Mouse (Mus musculus) MEL (cell line): ENCODE results near the gene Trpm1. TPM values are rescaled to one million over a fixed set of nuclear protein-coding genes. Genes with fewer than 3 reads are reported as not detected.

ENCODE experiments used
- DNase-seq: peaks from one replicate; pipeline ENCODE4 v3.0.0; 2011; ENCODE audit warnings: low read depth, low spot score
- H3K27ac ChIP-seq: 2 replicates; pipeline ENCODE4 v1.5.1; 2012; ENCODE audit warnings: low read depth, mild to moderate bottlenecking, control low read depth, low read length, moderate library complexity; ENCODE audit not compliant: control insufficient read depth
- H3K27me3 ChIP-seq, 2 experiments: fragments of 150-350 bp in 1 of 2; sonication (generic) in 1 of 2; 2 replicates each; pipeline ENCODE4 v1.6.1; 2012; ENCODE audit warnings: low read length in 2 of 2, mild to moderate bottlenecking in 2 of 2, improper control_type of control experiment in 1 of 2, moderate library complexity in 1 of 2; ENCODE audit not compliant: insufficient read depth in 2 of 2, control insufficient read depth in 1 of 2
- H3K36me3 ChIP-seq, 2 experiments: 2 replicates each; pipeline ENCODE4 v1.6.1; 2012 to 2014; ENCODE audit warnings: low read length in 2 of 2, improper control_type of control experiment in 1 of 2, inconsistent platforms in 1 of 2, mild to moderate bottlenecking in 1 of 2; ENCODE audit not compliant: insufficient read depth in 2 of 2, control insufficient read depth in 1 of 2
- H3K4me1 ChIP-seq, 2 experiments: fragments of 150-350 bp in 1 of 2; sonication (generic) in 1 of 2; 2 replicates each; pipeline ENCODE4 v1.6.1; 2012; ENCODE audit warnings: low read length in 2 of 2, improper control_type of control experiment in 1 of 2, mild to moderate bottlenecking in 1 of 2; ENCODE audit not compliant: insufficient read depth in 2 of 2, control insufficient read depth in 1 of 2
- H3K4me3 ChIP-seq, 2 experiments: fragments of 150-350 bp in 1 of 2; sonication (generic) in 1 of 2; 2 replicates each; pipeline ENCODE4 v1.5.1; 2012; ENCODE audit warnings: low read depth in 2 of 2, low read length in 2 of 2, mild to moderate bottlenecking in 2 of 2, moderate library complexity in 2 of 2, control low read depth in 1 of 2, improper control_type of control experiment in 1 of 2; ENCODE audit not compliant: control insufficient read depth in 1 of 2, insufficient read depth in 1 of 2
- H3K79me2 ChIP-seq: 2 replicates; pipeline ENCODE4 v1.6.1; 2012; ENCODE audit warnings: mild to moderate bottlenecking, low read length, moderate library complexity; ENCODE audit not compliant: control insufficient read depth, poor library complexity, insufficient read depth
- H3K9ac ChIP-seq: 2 replicates; pipeline ENCODE4 v1.6.1; 2012; ENCODE audit warnings: low read depth, mild to moderate bottlenecking, control low read depth, low read length, moderate library complexity; ENCODE audit not compliant: control insufficient read depth, poor library complexity, severe bottlenecking
- H3K9me3 ChIP-seq: fragments of 150-350 bp; sonication (generic); replicated peaks from 2 replicates; pipeline ENCODE4 v1.6.1; 2012; ENCODE audit warnings: mild to moderate bottlenecking, low read length, improper control_type of control experiment, moderate library complexity; ENCODE audit not compliant: insufficient read depth
- CHD2 ChIP-seq: IDR thresholded peaks from 2 replicates; pipeline ENCODE4 v1.6.1; 2011; ENCODE audit warnings: low read length, improper control_type of control experiment
- CTCF ChIP-seq, 3 experiments: IDR thresholded peaks in 2 of 3; conservative IDR thresholded peaks in 1 of 3; 2 replicates each; pipeline ENCODE4 v1.5.1; 2011 to 2012; ENCODE audit warnings: low read length in 3 of 3, low read depth in 2 of 3, mild to moderate bottlenecking in 2 of 3, improper control_type of control experiment in 1 of 3, inconsistent platforms in 1 of 3, mixed read lengths in 1 of 3, moderate library complexity in 1 of 3; ENCODE audit not compliant: control insufficient read depth in 1 of 3, insufficient read depth in 1 of 3, poor library complexity in 1 of 3, severe bottlenecking in 1 of 3
- ELF1 ChIP-seq: IDR thresholded peaks from 2 replicates; pipeline ENCODE4 v1.6.1; 2014; ENCODE audit warnings: low read depth, mild to moderate bottlenecking, inconsistent platforms, low read length, improper control_type of control experiment, moderate library complexity
- ETS1 ChIP-seq: IDR thresholded peaks from 2 replicates; pipeline ENCODE4 v1.6.1; 2012; ENCODE audit warnings: low read depth, mild to moderate bottlenecking, inconsistent platforms, low read length, improper control_type of control experiment, moderate library complexity
- GATA1 ChIP-seq: IDR thresholded peaks from 2 replicates; pipeline ENCODE4 v1.6.1; 2011; ENCODE audit warnings: low read depth, low read length, improper control_type of control experiment
- HCFC1 ChIP-seq: IDR thresholded peaks from 2 replicates; pipeline ENCODE4 v1.6.1; 2012; ENCODE audit warnings: low read depth, mild to moderate bottlenecking, inconsistent platforms, low read length, improper control_type of control experiment, moderate library complexity
- JUND ChIP-seq: IDR thresholded peaks from 2 replicates; pipeline ENCODE4 v1.6.1; 2011; ENCODE audit warnings: low read depth, mild to moderate bottlenecking, improper control_type of control experiment, low read length
- MAZ ChIP-seq: IDR thresholded peaks from 2 replicates; pipeline ENCODE4 v1.6.1; 2012; ENCODE audit warnings: low read depth, mild to moderate bottlenecking, inconsistent platforms, low read length, improper control_type of control experiment
- MYC ChIP-seq: IDR thresholded peaks from 2 replicates; pipeline ENCODE4 v1.6.1; 2011; ENCODE audit warnings: low read depth, mild to moderate bottlenecking, low read length, improper control_type of control experiment, moderate library complexity
- POLR2A ChIP-seq, 2 experiments: IDR thresholded peaks; 2 replicates each; pipeline ENCODE4 v1.6.1; 2011 to 2012; ENCODE audit warnings: low read length in 2 of 2, mild to moderate bottlenecking in 2 of 2, control low read depth in 1 of 2, improper control_type of control experiment in 1 of 2, low read depth in 1 of 2, moderate library complexity in 1 of 2; ENCODE audit not compliant: control insufficient read depth in 1 of 2, insufficient read depth in 1 of 2, poor library complexity in 1 of 2
- POLR2AphosphoS2 ChIP-seq: IDR thresholded peaks from 2 replicates; pipeline ENCODE4 v1.6.1; 2011; ENCODE audit warnings: low read length, improper control_type of control experiment
- RAD21 ChIP-seq: IDR thresholded peaks from 2 replicates; pipeline ENCODE4 v1.6.1; 2011; ENCODE audit warnings: mild to moderate bottlenecking, low read depth, low read length, improper control_type of control experiment
- SIN3A ChIP-seq: IDR thresholded peaks from 2 replicates; pipeline ENCODE4 v1.6.1; 2012; ENCODE audit warnings: low read length, improper control_type of control experiment, inconsistent platforms
- SMC3 ChIP-seq: IDR thresholded peaks from 2 replicates; pipeline ENCODE4 v1.6.1; 2011; ENCODE audit warnings: low read depth, low read length, improper control_type of control experiment
- TCF12 ChIP-seq: IDR thresholded peaks from 2 replicates; pipeline ENCODE4 v1.6.1; 2014; ENCODE audit warnings: low read depth, mild to moderate bottlenecking, inconsistent platforms, low read length, improper control_type of control experiment, moderate library complexity
- UBTF ChIP-seq: IDR thresholded peaks from 2 replicates; pipeline ENCODE4 v1.6.1; 2012; ENCODE audit warnings: low read depth, mild to moderate bottlenecking, inconsistent platforms, low read length, improper control_type of control experiment, moderate library complexity, borderline replicate concordance; ENCODE audit not compliant: insufficient read depth
- ZC3H11A ChIP-seq: IDR thresholded peaks from 2 replicates; pipeline ENCODE4 v1.6.1; 2012; ENCODE audit warnings: low read depth, mild to moderate bottlenecking, inconsistent platforms, low read length, improper control_type of control experiment
- ZMIZ1 ChIP-seq: IDR thresholded peaks from 2 replicates; pipeline ENCODE4 v1.6.1; 2012; ENCODE audit warnings: low read depth, mild to moderate bottlenecking, inconsistent platforms, low read length, improper control_type of control experiment, moderate library complexity
- polyA plus RNA-seq, 2 experiments: library from polyadenylated mRNA; stranded (reverse) in 1 of 2; unstranded in 1 of 2; fragments of >175 nt in 1 of 2; fragments of >200 nt in 1 of 2; gene quantifications; 2 replicates each; pipeline versions ENCODE4 v1.2.1 to v1.2.4; 2012; ENCODE audit warnings: low replicate concordance in 2 of 2, low read depth in 1 of 2; ENCODE audit not compliant: insufficient read length in 2 of 2, insufficient read depth in 1 of 2, missing spikeins in 1 of 2
- total RNA-seq: library from RNA; depleted of rRNA; stranded (reverse); fragments of 300-350 nt; gene quantifications from 2 replicates; pipeline ENCODE4 v1.2.3, GENCODE M21; 2012

Trpm1 gene
- total and polyA plus RNA-seq, 3 experiments, result not detected

DNA sequence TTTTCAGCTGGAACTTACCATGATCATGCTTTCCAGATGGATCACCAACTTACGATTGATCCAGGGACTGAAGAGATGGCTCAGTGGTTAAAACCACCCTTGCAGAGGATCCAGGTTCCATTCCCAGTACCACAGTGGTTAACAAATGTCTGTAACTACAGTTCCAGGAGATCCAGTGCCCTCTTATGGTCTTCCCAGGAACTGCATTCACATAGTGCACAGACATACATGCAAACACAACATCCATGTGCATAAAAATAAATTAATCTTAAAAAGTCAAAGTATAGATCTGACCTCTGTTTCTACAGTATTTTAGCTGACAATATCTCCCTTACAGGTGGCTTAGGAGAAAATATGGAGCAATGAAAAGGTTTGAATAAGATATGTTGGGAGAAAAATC, 77.4 kb downstream of the Trpm1 start:
- H3K36me3 ChIP-seq, result no peaks in the 10 kb centered on the region
- no peaks in the 10 kb centered on the region for H3K4me1 ChIP-seq
- H3K27ac ChIP-seq, result no peak overlapping the region
- DNase-seq, result peak; percentile 24
- peak; percentile 55 for TF ChIP-seq SMC3
- TF ChIP-seq CTCF (IDR thresholded peaks at IDR 0.05 in 2 of 3, conservative IDR thresholded peaks at IDR 0.05 in 1 of 3; ENCODE audit: control insufficient read depth in 1 of 3, insufficient read depth in 1 of 3, low read depth in 2 of 3, low read length in 3 of 3, poor library complexity in 1 of 3, severe bottlenecking in 1 of 3), result peak in 2 of 3 experiments; percentile 47 to 49; a peak in 4 of 6 replicates
- 0 out of 2 replicates have a peak, but pooled peaks have one; percentile 21 for TF ChIP-seq ZC3H11A
- no peak for TF ChIP-seq HCFC1
- TF ChIP-seq CHD2, result no peak
- no peak for TF ChIP-seq POLR2AphosphoS2
- no peak for TF ChIP-seq ETS1
- TF ChIP-seq POLR2A (IDR thresholded peaks at IDR 0.05; ENCODE audit: control insufficient read depth in 1 of 2, insufficient read depth in 1 of 2, low read depth in 1 of 2, low read length in 2 of 2, poor library complexity in 1 of 2), result no peak
- no peak for TF ChIP-seq ELF1
- peak; percentile 55 for TF ChIP-seq RAD21
- no peak for TF ChIP-seq UBTF
- TF ChIP-seq MAZ, result no peak
- TF ChIP-seq MYC, result no peak
- no peak for TF ChIP-seq GATA1
- H3K4me3 ChIP-seq, result no peak overlapping the region
- H3K9ac ChIP-seq, result no peak overlapping the region
- no peaks in the 10 kb centered on the region for H3K9me3 ChIP-seq
- no peaks in the 10 kb centered on the region for H3K79me2 ChIP-seq
- no peaks in the 10 kb centered on the region for H3K27me3 ChIP-seq

DNA sequence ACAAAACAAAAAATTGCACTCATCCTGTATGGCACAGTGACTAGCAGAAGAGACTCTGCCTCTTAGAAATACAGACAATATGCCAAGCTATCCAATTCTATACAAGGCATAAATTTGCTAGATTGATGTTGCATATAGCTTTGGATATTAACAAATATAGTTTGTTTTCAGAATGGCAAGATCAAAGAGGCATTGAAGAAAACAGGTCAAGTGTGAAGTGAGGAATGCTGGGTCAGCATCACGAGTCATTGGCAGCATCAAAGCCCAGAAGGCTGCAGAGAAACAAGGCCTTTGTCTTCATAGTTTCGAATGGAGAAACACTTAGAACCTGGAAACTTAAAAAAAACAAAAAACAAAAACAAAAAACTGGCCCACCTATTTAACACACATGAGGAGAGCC, 78.4 kb downstream of the Trpm1 start:
- Histone ChIP-seq H3K4me1 (no peaks in the 10 kb centered on the region), H3K79me2 (no peaks in the 10 kb centered on the region), H3K9me3 (no peaks in the 10 kb centered on the region), H3K9ac (no peak overlapping the region), H3K27ac (no peak overlapping the region), H3K36me3 (no peaks in the 10 kb centered on the region), H3K4me3 (no peak overlapping the region), H3K27me3 (no peaks in the 10 kb centered on the region)
- TF ChIP-seq MYC, result no peak
- TF ChIP-seq TCF12, result no peak
- TF ChIP-seq JUND, result no peak
- TF ChIP-seq SIN3A, result no peak
- TF ChIP-seq ZMIZ1, result no peak
- TF ChIP-seq POLR2A (IDR thresholded peaks at IDR 0.05; ENCODE audit: control insufficient read depth in 1 of 2, insufficient read depth in 1 of 2, low read depth in 1 of 2, low read length in 2 of 2, poor library complexity in 1 of 2), result no peak
- DNase-seq, result no peak
